Mouse (Mus musculus) kidney, postnatal 0 days (tissue): ENCODE measurements around the gene C9orf72. TPM values are rescaled to one million over a fixed set of nuclear protein-coding genes. Genes with fewer than 3 reads are reported as not detected.
A peak's percentile ranks its signal among the peaks of the same experiment; 100 is the strongest.

Experiments used
- ATAC-seq: fragments of 200-750 bp; cut with Nextera tagmentation; replicated peaks from 2 replicates; pipeline ENCODE4 v1.8.0; 2017; ENCODE audit warnings: low read depth, moderate number of reproducible peaks, moderate TSS enrichment, moderate library complexity; ENCODE audit not compliant: low FRiP score
- DNase-seq: peaks from one replicate; pipeline ENCODE4 v3.0.0-alpha.2; 2016; ENCODE audit warnings: low spot score
- H3K27ac ChIP-seq: fragments of 300-500 bp; sonication (generic); 2 replicates; pipeline ENCODE4 v1.5.1; 2014; ENCODE audit warnings: mild to moderate bottlenecking
- H3K27me3 ChIP-seq: fragments of 300-500 bp; sonication (generic); 2 replicates; pipeline ENCODE4 v1.6.1; 2014; ENCODE audit warnings: low read length, mixed read lengths; ENCODE audit not compliant: insufficient read depth
- H3K36me3 ChIP-seq: fragments of 300-500 bp; sonication (generic); 2 replicates; pipeline ENCODE4 v1.6.1; 2014; ENCODE audit warnings: low read length, mixed read lengths; ENCODE audit not compliant: insufficient read depth
- H3K4me1 ChIP-seq: fragments of 300-500 bp; sonication (generic); replicated peaks from 2 replicates; pipeline ENCODE4 v1.6.1; 2014; ENCODE audit warnings: antibody characterized with exemption, low read length, mixed read lengths; ENCODE audit not compliant: insufficient read depth
- H3K4me2 ChIP-seq: fragments of 300-500 bp; sonication (generic); 2 replicates; pipeline ENCODE4 v1.6.1; 2014; ENCODE audit warnings: mild to moderate bottlenecking, low read length, moderate library complexity, mixed read lengths
- H3K4me3 ChIP-seq: fragments of 300-500 bp; sonication (generic); replicated peaks from 2 replicates; pipeline ENCODE4 v1.5.1; 2014; ENCODE audit warnings: low read depth, low read length
- H3K9ac ChIP-seq: fragments of 300-500 bp; sonication (generic); 2 replicates; pipeline ENCODE4 v1.6.1; 2014; ENCODE audit warnings: low read depth, low read length
- H3K9me3 ChIP-seq: fragments of 300-500 bp; sonication (generic); replicated peaks from 2 replicates; pipeline ENCODE4 v1.6.1; 2016; ENCODE audit warnings: low read length, inconsistent platforms, mixed read lengths
- CTCF ChIP-seq: IDR thresholded peaks from 2 replicates; pipeline ENCODE4 v1.5.1; 2016; ENCODE audit warnings: antibody characterized with exemption, low read depth, mild to moderate bottlenecking, moderate library complexity
- WGBS: fragments of 180-500 bp; shearing (Covaris S2); extraction: QIAGEN DNeasy Blood & Tissue Kit; methylation state at CpG from one replicate; pipeline ENCODE4 v1.1.7; 2014; 5-methylcytosine and 5-hydroxymethylcytosine counted together
- polyA plus RNA-seq: library from polyadenylated mRNA; unstranded; fragments of >200 nt; fragmentation: Nextera tagmentation; extraction: Ambion mirVana; gene quantifications from 2 replicates; pipeline ENCODE4 v1.2.1, GENCODE M21; 2015

The C9orf72 gene
- polyA plus RNA-seq, 1 experiment from 2014 or later: 9.5 TPM

- TF ChIP-seq CTCF: no peak
- ATAC-seq: no peak
Measured at GRCm38 (mm10) chr4:35167855-35168254, 58.1 kb downstream of the C9orf72 start.

GRCm38 (mm10) chr4:35165947-35166346 lies 60.0 kb downstream of the C9orf72 start:
- Histone ChIP-seq H3K9me3 (no peaks in the 10 kb centered on the region), H3K4me1 (no peaks in the 10 kb centered on the region), H3K9ac (no peak overlapping the region), H3K27ac (no peak overlapping the region), H3K27me3 (no peaks in the 10 kb centered on the region), H3K36me3 (no peaks in the 10 kb centered on the region), H3K4me3 (no peak overlapping the region), H3K4me2 (no peak overlapping the region)
- 50% methylated on average over 3 of the region's 3 CpGs for whole genome bisulfite sequencing
- ATAC-seq (peak; percentile 59), DNase-seq (peak; percentile 36)
- TF ChIP-seq CTCF: no peak

More at GRCm38 (mm10) chr4:35167855-35168254, 58.1 kb downstream of the C9orf72 start:
- H3K9me3 ChIP-seq: no peaks in the 10 kb centered on the region
- WGBS: 60% methylated on average over 5 of the region's 5 CpGs
- no peak overlapping the region for H3K4me2 ChIP-seq
- H3K9ac ChIP-seq: no peak overlapping the region
- no peaks in the 10 kb centered on the region for H3K36me3 ChIP-seq
- no peak overlapping the region for H3K4me3 ChIP-seq
- H3K27ac ChIP-seq: no peak overlapping the region
- no peaks in the 10 kb centered on the region for H3K4me1 ChIP-seq
- no peak for DNase-seq
- H3K27me3 ChIP-seq: no peaks in the 10 kb centered on the region

GRCm38 (mm10) chr4:35165275-35165674 lies 60.7 kb downstream of the C9orf72 start:
- no peaks in the 10 kb centered on the region for H3K9me3 ChIP-seq
- no peak overlapping the region for H3K27ac ChIP-seq
- H3K4me2 ChIP-seq: no peak overlapping the region
- no peak overlapping the region for H3K4me3 ChIP-seq
- no peaks in the 10 kb centered on the region for H3K36me3 ChIP-seq
- no peak for TF ChIP-seq CTCF
- DNase-seq (no peak), ATAC-seq (no peak)
- 91% methylated on average over 2 of the region's 2 CpGs for WGBS
- no peak overlapping the region for H3K9ac ChIP-seq
- no peaks in the 10 kb centered on the region for H3K27me3 ChIP-seq
- no peaks in the 10 kb centered on the region for H3K4me1 ChIP-seq

- no peaks in the 10 kb centered on the region for H3K9me3 ChIP-seq
- H3K4me1 ChIP-seq: no peaks in the 10 kb centered on the region; the same call in 1 of the 2 replicates
- no peak for TF ChIP-seq CTCF
- no peak overlapping the region for H3K9ac ChIP-seq
- no peak overlapping the region for H3K27ac ChIP-seq
- no peak overlapping the region for H3K4me2 ChIP-seq
- H3K36me3 ChIP-seq: no peaks in the 10 kb centered on the region
- 63% methylated on average over 11 of the region's 11 CpGs for WGBS
- H3K4me3 ChIP-seq: no peak overlapping the region
- DNase-seq: no peak
- ATAC-seq: no peak
- no peaks in the 10 kb centered on the region for H3K27me3 ChIP-seq
Measured at GRCm38 (mm10) chr4:35157815-35158214, 68.2 kb downstream of the C9orf72 start.

DNA sequence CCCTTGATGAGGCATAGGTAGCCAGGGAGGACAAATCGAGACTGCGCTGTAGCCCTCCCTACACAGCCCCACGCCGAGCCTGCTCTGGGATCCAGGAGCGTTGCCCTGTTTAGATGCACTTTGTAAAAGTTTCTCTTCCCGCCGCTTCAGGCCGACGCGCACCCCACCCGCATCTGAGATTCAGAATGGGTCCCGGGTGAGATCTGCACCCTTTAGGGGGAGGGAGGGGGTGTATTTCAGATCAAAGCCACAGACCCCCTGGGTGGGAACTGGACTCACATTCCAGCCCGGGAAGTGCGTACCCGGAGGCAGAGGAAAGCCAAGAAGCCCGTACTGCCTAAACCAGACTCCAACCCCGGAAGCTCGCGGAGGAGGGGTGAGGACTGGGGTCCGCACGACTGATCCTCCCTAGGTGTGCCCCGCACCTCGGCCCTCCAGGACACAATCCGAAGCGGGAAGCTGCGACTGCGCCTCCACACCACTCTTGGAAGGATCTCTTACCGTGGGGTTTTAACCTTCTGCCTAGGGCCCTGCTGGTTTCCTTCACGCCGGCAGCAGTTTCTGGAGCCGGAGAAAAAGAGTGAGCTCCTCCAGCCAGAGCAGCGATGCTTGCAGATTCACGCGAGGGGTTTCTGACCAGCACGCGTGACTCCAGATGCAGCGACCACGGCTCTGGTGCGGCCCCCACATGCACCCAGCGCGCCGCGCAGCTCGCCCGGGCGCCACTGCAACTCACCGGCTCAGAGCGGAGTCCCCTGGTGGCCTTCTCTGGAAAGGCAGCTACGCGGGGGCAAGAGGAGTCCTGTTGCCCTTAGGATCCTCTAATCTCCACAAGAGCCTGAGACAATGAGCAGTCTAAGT lies 69.0 kb downstream of the C9orf72 start, which contains the start of gene Mob3b:
Gene Mob3b (minus strand): TSS at position 734 of the 861 bp plus-strand sequence.
- TF ChIP-seq CTCF: peak; percentile 87
- under 1% methylated on average over 50 of the region's 50 CpGs for WGBS
- peak within 1 kb of the TSS; percentile 89 for H3K4me2 ChIP-seq
- H3K27me3 ChIP-seq: no peaks in the 10 kb centered on the region
- DNase-seq: peak; percentile 89
- no peaks in the 10 kb centered on the region; the same call in 1 of the 2 replicates for H3K4me1 ChIP-seq
- H3K36me3 ChIP-seq: no peaks in the 10 kb centered on the region
- peak within 1 kb of the TSS; percentile 61 for H3K4me3 ChIP-seq
- ATAC-seq: peak; percentile 75
- H3K9ac ChIP-seq: peak within 1 kb of the TSS; percentile 75
- H3K27ac ChIP-seq: peak within 1 kb of the TSS; percentile 87
- no peaks in the 10 kb centered on the region for H3K9me3 ChIP-seq

DNA sequence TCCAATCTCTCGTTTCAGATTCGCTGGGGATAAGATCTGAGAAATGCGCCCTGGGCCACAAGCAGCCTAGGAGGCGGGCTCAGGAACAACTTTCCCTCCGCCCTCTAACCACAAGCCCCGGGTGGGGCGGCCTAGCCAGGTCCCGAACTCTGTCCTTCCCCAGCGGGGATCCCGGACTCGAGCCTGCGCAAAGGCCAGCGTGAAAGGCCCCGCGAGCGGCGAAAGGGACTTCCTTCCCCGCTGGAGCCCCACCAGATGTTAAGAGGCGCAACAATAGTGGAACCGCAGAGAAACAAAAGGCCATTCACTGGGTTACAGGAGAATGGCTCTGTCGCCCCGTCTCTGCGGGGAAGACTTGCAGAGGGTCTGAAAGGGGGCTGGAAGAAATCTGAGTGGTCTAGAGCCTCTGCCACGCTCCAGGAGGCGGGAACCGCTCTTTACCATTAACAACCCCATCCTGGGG lies 69.8 kb downstream of the C9orf72 start:
- no peaks in the 10 kb centered on the region; the same call in 1 of the 2 replicates for H3K4me1 ChIP-seq
- DNase-seq: peak; percentile 73
- peak overlapping the region; percentile 87 for H3K27ac ChIP-seq
- WGBS: under 1% methylated on average over 26 of the region's 26 CpGs
- peak overlapping the region; percentile 75 for H3K9ac ChIP-seq
- H3K9me3 ChIP-seq: no peaks in the 10 kb centered on the region
- ATAC-seq: peak; percentile 62
- H3K4me2 ChIP-seq: peak overlapping the region; percentile 89
- H3K27me3 ChIP-seq: no peaks in the 10 kb centered on the region
- peak overlapping the region; percentile 61 for H3K4me3 ChIP-seq
- no peaks in the 10 kb centered on the region for H3K36me3 ChIP-seq
- no peak for TF ChIP-seq CTCF
